ENCODE assay signal across 19 mouse cellular contexts in genomic region chr19:10302852-10303251, GRCm38 (mm10). TPM values are rescaled to one million over a fixed set of nuclear protein-coding genes. Genes with fewer than 3 reads are reported as not detected.
DNase-seq lines count a peak whose midpoint lies in the region; ATAC-seq and TF ChIP-seq lines count a peak whose summit lies in the region.
"Had no signal": no experiment of that assay in that cellular context is flagged by ENCODE, and none has a peak within 500 bp of the region (broad histone marks: within the 10 kb centered on the region; RNA-seq: fewer than 3 reads in every experiment).

No protein-coding gene starts in this region.

- H3K9me3 ChIP-seq in midbrain, embryonic 14.5 days (ENCODE audit: control insufficient read depth, low read length), result no peaks in the 10 kb centered on the region
- no peaks in the 10 kb centered on the region for H3K9me3 ChIP-seq in midbrain, embryonic 10.5 days (replicated peaks)
- H3K9me3 ChIP-seq: embryonic facial prominence, embryonic 12.5 days; liver, embryonic 12.5 days had no signal

- no peak for ATAC-seq in midbrain, embryonic 14.5 days (ENCODE audit: low FRiP score, low TSS enrichment)
- ATAC-seq: forebrain, embryonic 16.5 days; inflammation-experienced regulatory T-cells, adult 6 months; liver, embryonic 12.5 days had no signal

- no peak for TF ChIP-seq POLR2A in cortical plate, adult 2 months (IDR thresholded peaks at IDR 0.05; ENCODE audit: extremely low read depth, insufficient read depth, low read length)

- H3K36me3 ChIP-seq in midbrain, embryonic 14.5 days (ENCODE audit: control insufficient read depth, insufficient read depth, low read length), result no peaks in the 10 kb centered on the region
- no peaks in the 10 kb centered on the region for H3K36me3 ChIP-seq in midbrain, embryonic 10.5 days
- H3K36me3 ChIP-seq: embryonic facial prominence, embryonic 12.5 days; liver, embryonic 12.5 days had no signal

- no peak overlapping the region for H3K27ac ChIP-seq in gastrocnemius, adult 2 months
- no peak overlapping the region for H3K27ac ChIP-seq in midbrain, embryonic 14.5 days (replicated peaks; ENCODE audit: low read depth, low read length)
- no peak overlapping the region for H3K27ac ChIP-seq in midbrain, embryonic 10.5 days (replicated peaks)
- H3K27ac ChIP-seq in cortical plate, adult 2 months (ENCODE audit: insufficient read depth, low read length), result no peak overlapping the region
- H3K27ac ChIP-seq: embryonic facial prominence, embryonic 12.5 days; liver, embryonic 12.5 days had no signal

- DNase-seq in gastrocnemius, adult 2 months, result peak; percentile 42
- no peak for DNase-seq in gastrocnemius, postnatal 4 days (ENCODE audit: low spot score in 2 of 2)
- DNase-seq in kidney, postnatal 10 days, result peak; percentile 7
- no peak for DNase-seq in kidney, postnatal 25 days
- DNase-seq in midbrain, embryonic 14.5 days, result no peak
- no peak for DNase-seq in midbrain, embryonic 10.5 days (ENCODE audit: low spot score)
- DNase-seq in ovary, postnatal 14 days (ENCODE audit: low spot score), result no peak
- DNase-seq: adrenal gland, postnatal 25 days; cerebellum, adult 8-10 months; heart, postnatal 14 days; thymus, adult 18-20 months had no signal

- TF ChIP-seq CTCF in gastrocnemius, adult 2 months (IDR thresholded peaks at IDR 0.05), result no peak
- TF ChIP-seq CTCF in cortical plate, adult 2 months (IDR thresholded peaks at IDR 0.05; ENCODE audit: extremely low read depth, insufficient read depth, low read length), result no peak

- no peak overlapping the region for H3K9ac ChIP-seq in midbrain, embryonic 14.5 days (replicated peaks; ENCODE audit: low read length)
- H3K9ac ChIP-seq: embryonic facial prominence, embryonic 12.5 days; liver, embryonic 12.5 days had no signal

- H3K4me2 ChIP-seq in midbrain, embryonic 14.5 days (ENCODE audit: low read length), result 0 out of 2 replicates have a peak overlapping the region, but pooled peaks have one; percentile 11
- H3K4me2 ChIP-seq: embryonic facial prominence, embryonic 12.5 days; heart, embryonic 11.5 days; liver, embryonic 12.5 days had no signal

- peaks cover 21% of the 10 kb centered on the region for H3K4me1 ChIP-seq in midbrain, embryonic 14.5 days (ENCODE audit: control insufficient read depth, insufficient read depth, low read length)
- H3K4me1 ChIP-seq in midbrain, embryonic 10.5 days, result peaks cover 18% of the 10 kb centered on the region
- H3K4me1 ChIP-seq in cortical plate, adult 2 months (ENCODE audit: control insufficient read depth, insufficient read depth, low read length), result peaks cover 23% of the 10 kb centered on the region

- H3K27me3 ChIP-seq in midbrain, embryonic 14.5 days (ENCODE audit: control insufficient read depth, insufficient read depth, low read length), result no peaks in the 10 kb centered on the region
- peaks cover 50% of the 10 kb centered on the region for H3K27me3 ChIP-seq in midbrain, embryonic 10.5 days (ENCODE audit: low read depth, poor library complexity, severe bottlenecking)

- H3K4me3 ChIP-seq in gastrocnemius, adult 2 months, result no peak overlapping the region
- no peak overlapping the region for H3K4me3 ChIP-seq in midbrain, embryonic 14.5 days (replicated peaks; ENCODE audit: low read depth, low read length)
- H3K4me3 ChIP-seq in midbrain, embryonic 10.5 days, result no peak overlapping the region
- H3K4me3 ChIP-seq in cortical plate, adult 2 months (ENCODE audit: insufficient read depth, low read length), result peak overlapping the region; percentile 91
- H3K4me3 ChIP-seq: embryonic facial prominence, embryonic 12.5 days; liver, embryonic 12.5 days had no signal

- 96% methylated on average over 3 of the region's 3 CpGs for WGBS in midbrain, embryonic 14.5 days
- 94% methylated on average over 3 of the region's 3 CpGs for WGBS in midbrain, embryonic 10.5 days

- intact Hi-C loops in gastrocnemius, adult 2 months (cut with DNase I), result no loop called here

RNA-seq across cellular contexts. Expression of gene Dagla, which starts 1.8 kb away (rescaled TPM):
- total RNA-seq in gastrocnemius, adult 2 months (2021), result 1 to 10 TPM; 7.2 to 8.6 TPM
- total RNA-seq in gastrocnemius, postnatal 4 days (2021), result 10 to 100 TPM in 1 of 2 experiments, 1 to 10 TPM in 1; 9.3 to 10.4 TPM
- 9.4 and 9.8 TPM in 2 replicates for polyA plus RNA-seq in midbrain, embryonic 14.5 days (2014; fragmentation: Nextera tagmentation; extraction: Ambion mirVana)
- 1.8 and 2.7 TPM in 2 replicates for polyA plus RNA-seq in midbrain, embryonic 10.5 days (2016; fragmentation: Nextera tagmentation; extraction: Ambion mirVana)
- 69.9 and 75.1 TPM in 2 replicates for polyA plus RNA-seq in cortical plate, adult 2 months (2012; rRNA removed)
- total RNA-seq: common myeloid progenitor, adult 5-6 weeks; neutrophil, adult 5-6 weeks had no signal

Comparison
In these comparisons a context has a peak if more than half of its experiments do, and no peak if none do; other contexts are left out.
1. DNase-seq: peak in gastrocnemius, adult 2 months (single experiment) and kidney, postnatal 10 days (single experiment); none in gastrocnemius, postnatal 4 days (0 of 2), kidney, postnatal 25 days (0 of 2), midbrain, embryonic 14.5 days (single experiment), midbrain, embryonic 10.5 days (single experiment) and ovary, postnatal 14 days (single experiment).